In the genomic region with DNA sequence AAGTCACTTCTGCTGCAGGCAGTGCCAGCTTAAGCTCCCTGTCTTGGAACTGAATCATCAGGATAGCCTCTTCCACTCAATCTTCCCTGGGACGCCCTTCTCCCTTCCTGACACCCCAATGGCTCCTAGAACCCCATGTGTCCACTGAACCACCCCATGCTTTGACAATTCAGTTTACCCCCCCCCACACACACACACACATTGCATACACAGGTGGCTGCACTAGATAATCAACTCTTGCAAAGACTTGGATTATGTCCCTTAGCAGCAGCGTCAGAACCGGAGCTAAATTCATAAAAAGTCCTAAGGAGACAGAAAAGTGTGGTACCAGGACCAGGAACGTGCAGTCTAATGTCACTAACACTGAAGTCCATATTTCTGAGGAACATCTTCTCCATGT, we compare ENCODE assay signal across 14 mouse cellular contexts.
"Had no signal": no experiment of that assay in that cellular context is flagged by ENCODE, and none has a peak within 500 bp of the region (broad histone marks: within the 10 kb centered on the region; RNA-seq: fewer than 3 reads in every experiment).

No protein-coding gene starts in this region.

- ATAC-seq: hindbrain, postnatal 0 days; lung, postnatal 0 days had no signal

- H3K27ac ChIP-seq: hindbrain, postnatal 0 days; layer of hippocampus, adult 2 months; limb, embryonic 10.5 days; midbrain, embryonic 12.5 days; stomach, postnatal 0 days had no signal

- H3K9ac ChIP-seq: midbrain, embryonic 12.5 days had no signal

- DNase-seq: kidney, adult 11 months; kidney, adult 9 months; kidney, postnatal 10 days; kidney, postnatal 4 days; lung, adult 2 months; lung, postnatal 36 days; right cerebral cortex, adult 18-20 months; thymus, postnatal 14 days had no signal

- H3K4me2 ChIP-seq: midbrain, embryonic 12.5 days had no signal

- H3K36me3 ChIP-seq: limb, embryonic 10.5 days; midbrain, embryonic 12.5 days had no signal

- H3K27me3 ChIP-seq: midbrain, embryonic 12.5 days had no signal

- H3K4me3 ChIP-seq: layer of hippocampus, adult 2 months; limb, embryonic 10.5 days; midbrain, embryonic 12.5 days had no signal

- H3K9me3 ChIP-seq: limb, embryonic 10.5 days; midbrain, embryonic 12.5 days had no signal

- H3K4me1 ChIP-seq: limb, embryonic 10.5 days; midbrain, embryonic 12.5 days had no signal
